Mouse (Mus musculus) lung, adult 18-20 months (tissue): ENCODE data around the gene Sec23a.
"Not testable (repeated sequence)": the region's sequence is repeated elsewhere in the genome, so short reads cannot be mapped to it uniquely, and the experiment has no call there.

Experiments
- DNase-seq, 2 experiments: peaks; one replicate each; pipeline ENCODE4 v3.0.0; 2022; ENCODE audit warnings: mixed read lengths in 2 of 2

The Sec23a gene

GRCm38 (mm10) chr12:58981178-58981661 is 30.6 kb downstream of the Sec23a start:
- DNase-seq = not testable (repeated sequence)

- DNase-seq = no peak
Observed at GRCm38 (mm10) chr12:58976966-58977365, 34.9 kb downstream of the Sec23a start.

- DNase-seq = no peak
Observed at GRCm38 (mm10) chr12:58964583-58964982, 47.2 kb downstream of the Sec23a start.

- DNase-seq = no peak
Observed at GRCm38 (mm10) chr12:58960844-58961243, 51.0 kb downstream of the Sec23a start.

GRCm38 (mm10) chr12:58956624-58957023 is 55.2 kb downstream of the Sec23a start:
- no peak for DNase-seq

GRCm38 (mm10) chr12:58956162-58956561 is 55.7 kb downstream of the Sec23a start:
- no peak for DNase-seq

- no peak for DNase-seq
Observed at GRCm38 (mm10) chr12:58947879-58948278, 63.9 kb downstream of the Sec23a start.

- DNase-seq = peak; percentile 16 to 32
Observed at GRCm38 (mm10) chr12:58947231-58947630, 64.6 kb downstream of the Sec23a start.

- DNase-seq = no peak
Observed at GRCm38 (mm10) chr12:58942544-58942943, 69.3 kb downstream of the Sec23a start.

- DNase-seq = no peak
Observed at GRCm38 (mm10) chr12:58934580-58934979, 77.2 kb downstream of the Sec23a start.

- no peak for DNase-seq
Observed at GRCm38 (mm10) chr12:58924996-58925395, 86.8 kb downstream of the Sec23a start.

- no peak for DNase-seq
Observed at GRCm38 (mm10) chr12:58924025-58924424, 87.8 kb downstream of the Sec23a start.

- no peak for DNase-seq
Observed at GRCm38 (mm10) chr12:58920775-58921174, 91.0 kb downstream of the Sec23a start.

GRCm38 (mm10) chr12:58919516-58919915 is 92.3 kb downstream of the Sec23a start:
- DNase-seq = no peak

GRCm38 (mm10) chr12:58909826-58910225 is 102.0 kb downstream of the Sec23a start:
- DNase-seq = no peak
